Mouse (Mus musculus): Measurements from ENCODE around the gene Ubald1.

GRCm38 (mm10) chr16:4850938-4851628, 29.0 kb downstream of the Ubald1 start:
- TF ChIP-seq CTCF (IDR thresholded peaks at IDR 0.05; ENCODE audit: control insufficient read depth, insufficient read depth, low read length) (no peak), POLR2A (IDR thresholded peaks at IDR 0.05; ENCODE audit: borderline replicate concordance, control insufficient read depth, low read depth, low read length) (no peak)

Data from bone marrow, adult 2 months (tissue).